Mouse (Mus musculus) thymus, adult 2 months (tissue): ENCODE data around the gene Scimp.

Source experiments
- CTCF ChIP-seq: fragments of 200-500 bp; IDR thresholded peaks from 2 replicates; pipeline ENCODE4 v1.5.1; 2012; ENCODE audit warnings: mild to moderate bottlenecking, control low read depth, low read length, moderate library complexity, borderline replicate concordance; ENCODE audit not compliant: control insufficient read depth, poor library complexity, insufficient read depth; ENCODE audit errors: extremely low read depth
- POLR2A ChIP-seq: fragments of 200-500 bp; IDR thresholded peaks from 2 replicates; pipeline ENCODE4 v1.6.1; 2012; ENCODE audit warnings: mild to moderate bottlenecking, low read length, control low read depth, moderate library complexity; ENCODE audit not compliant: control insufficient read depth, poor library complexity, insufficient read depth; ENCODE audit errors: extremely low read depth

- TF ChIP-seq CTCF (no peak), POLR2A (no peak)
Measured at GRCm38 (mm10) chr11:70763582-70763935, 48.8 kb downstream of the Scimp start.
